Mouse (Mus musculus) G1E-ER4 (cell line): Measurements from ENCODE around the gene Tyw3. TPM values are rescaled to one million over a fixed set of nuclear protein-coding genes. Genes with fewer than 3 reads are reported as not detected.

Source experiments
- GATA1 ChIP-seq: IDR thresholded peaks from one replicate; pipeline ENCODE4 v1.8.0; 2012; ENCODE audit warnings: low read length, inconsistent platforms
- polyA plus RNA-seq: library from polyadenylated mRNA; stranded (reverse); fragments of >175 nt; gene quantifications from 2 replicates; pipeline ENCODE4 v1.2.3, GENCODE M21; 2012

The Tyw3 gene
- polyA plus RNA-seq, 1 experiment = 2.3 TPM

GRCm38 (mm10) chr3:154526610-154527009 lies 70.3 kb downstream of the Tyw3 start:
- no peak for TF ChIP-seq GATA1

Other genes with a start within 250 kb of the Tyw3 start
- gene Cryz, start 393 bp downstream of the Tyw3 start, polyA plus RNA-seq = 1.0 and 2.3 TPM in 2 replicates
- gene Erich3, start 66.8 kb upstream of the Tyw3 start, polyA plus RNA-seq = not detected in 2 replicates